Mouse (Mus musculus) adrenal gland, adult 8-10 months (tissue): ENCODE data around the gene Ugt1a6a. TPM values are rescaled to one million over a fixed set of nuclear protein-coding genes. Genes with fewer than 3 reads are reported as not detected.
"Not testable (repeated sequence)": the region's sequence is repeated elsewhere in the genome, so short reads cannot be mapped to it uniquely, and the experiment has no call there.

Experiments
- DNase-seq: peaks from one replicate; pipeline ENCODE4 v3.0.0; 2022
- total RNA-seq, 4 experiments: library from RNA; stranded (reverse); gene quantifications; 2 replicates each; pipeline ENCODE4 v1.2.4; 2022

Gene Ugt1a6a
- 10 to 100 TPM in 2 of 4 experiments, 1 to 10 TPM in 2; 5.9 to 25.6 (median 9.6) TPM for total RNA-seq

GRCm38 (mm10) chr1:88134457-88135011 is at the start of gene Ugt1a6a:
Gene Ugt1a6a, plus strand, starts transcription at chr1:88134809.
- DNase-seq, result peak; percentile 29

- DNase-seq, result no peak
Observed at GRCm38 (mm10) chr1:88086125-88086524, 48.5 kb upstream of the Ugt1a6a start.

GRCm38 (mm10) chr1:88087513-88087912 is 47.1 kb upstream of the Ugt1a6a start, which contains the start of gene Ugt1a8:
Gene Ugt1a8, plus strand, starts transcription at chr1:88087813.
- no peak for DNase-seq

- no peak for DNase-seq
Observed at GRCm38 (mm10) chr1:88092341-88092740, 42.3 kb upstream of the Ugt1a6a start.

- DNase-seq, result not testable (repeated sequence)
Observed at GRCm38 (mm10) chr1:88094270-88094676, 40.3 kb upstream of the Ugt1a6a start.

- DNase-seq, result no peak
Observed at GRCm38 (mm10) chr1:88094941-88095492, 39.6 kb upstream of the Ugt1a6a start, which contains the start of gene Ugt1a7c. Gene Ugt1a7c, plus strand, starts transcription at chr1:88095062.

GRCm38 (mm10) chr1:88098546-88098945 is 36.1 kb upstream of the Ugt1a6a start:
- DNase-seq, result not testable (repeated sequence)

- not testable (repeated sequence) for DNase-seq
Observed at GRCm38 (mm10) chr1:88099691-88100090, 34.9 kb upstream of the Ugt1a6a start.

GRCm38 (mm10) chr1:88103019-88103418 is 31.6 kb upstream of the Ugt1a6a start, which contains the start of gene Ugt1a6b:
Gene Ugt1a6b, plus strand, starts transcription at chr1:88103252.
- not testable (repeated sequence) for DNase-seq

- DNase-seq, result not testable (repeated sequence)
Observed at GRCm38 (mm10) chr1:88103697-88104468, 30.7 kb upstream of the Ugt1a6a start.

GRCm38 (mm10) chr1:88104667-88105430 is 29.8 kb upstream of the Ugt1a6a start:
- no peak for DNase-seq

- DNase-seq, result no peak
Observed at GRCm38 (mm10) chr1:88105656-88106055, 29.0 kb upstream of the Ugt1a6a start.

- not testable (repeated sequence) for DNase-seq
Observed at GRCm38 (mm10) chr1:88109027-88109557, 25.5 kb upstream of the Ugt1a6a start.

- DNase-seq, result not testable (repeated sequence)
Observed at GRCm38 (mm10) chr1:88109604-88110003, 25.0 kb upstream of the Ugt1a6a start.

- not testable (repeated sequence) for DNase-seq
Observed at GRCm38 (mm10) chr1:88112769-88113168, 21.8 kb upstream of the Ugt1a6a start.

- DNase-seq, result not testable (repeated sequence)
Observed at GRCm38 (mm10) chr1:88120550-88120949, 14.1 kb upstream of the Ugt1a6a start.

GRCm38 (mm10) chr1:88121521-88121920 is 13.1 kb upstream of the Ugt1a6a start:
- not testable (repeated sequence) for DNase-seq

GRCm38 (mm10) chr1:88125827-88126360 is 8.7 kb upstream of the Ugt1a6a start:
- not testable (repeated sequence) for DNase-seq

- DNase-seq, result peak; percentile 31
Observed at GRCm38 (mm10) chr1:88129091-88129490, 5.5 kb upstream of the Ugt1a6a start.

GRCm38 (mm10) chr1:88130223-88130622 is 4.4 kb upstream of the Ugt1a6a start:
- DNase-seq, result not testable (repeated sequence)

GRCm38 (mm10) chr1:88133908-88134456 is 627 bp upstream of the Ugt1a6a start:
- no peak for DNase-seq
